Mouse (Mus musculus) ES-E14 (cell line): Measurements from ENCODE around the gene Gm21083. TPM values are rescaled to one million over a fixed set of nuclear protein-coding genes. Genes with fewer than 3 reads are reported as not detected.
"Not testable (repeated sequence)": the region's sequence is repeated elsewhere in the genome, so short reads cannot be mapped to it uniquely, and the experiment has no call there.

Source experiments
- DNase-seq: peaks from one replicate; pipeline ENCODE4 v3.0.0-alpha.2; 2013; ENCODE audit warnings: low read depth, low spot score
- H3K27ac ChIP-seq: 2 replicates; pipeline ENCODE4 v1.5.1; 2012; ENCODE audit warnings: low read depth, mild to moderate bottlenecking, low read length, moderate library complexity, mixed read lengths; ENCODE audit not compliant: poor library complexity, insufficient read depth, severe bottlenecking
- H3K36me3 ChIP-seq: 2 replicates; pipeline ENCODE4 v1.6.1; 2012; ENCODE audit warnings: mild to moderate bottlenecking, low read length, moderate library complexity, mixed read lengths; ENCODE audit not compliant: control insufficient read depth, poor library complexity, insufficient read depth, severe bottlenecking
- H3K4me1 ChIP-seq, 2 experiments: fragments of 150-350 bp in 1 of 2; sonication (generic) in 1 of 2; 2 replicates each; pipeline ENCODE4 v1.6.1; 2012; ENCODE audit warnings: low read length in 2 of 2, mild to moderate bottlenecking in 1 of 2, mixed read lengths in 1 of 2; ENCODE audit not compliant: control insufficient read depth in 2 of 2, insufficient read depth in 2 of 2, poor library complexity in 1 of 2
- H3K4me3 ChIP-seq, 2 experiments: fragments of 150-350 bp in 1 of 2; sonication (generic) in 1 of 2; 2 replicates each; pipeline ENCODE4 v1.5.1; 2012; ENCODE audit warnings: low read length in 2 of 2, low read depth in 1 of 2, mild to moderate bottlenecking in 1 of 2, mixed read lengths in 1 of 2; ENCODE audit not compliant: insufficient read depth in 1 of 2, poor library complexity in 1 of 2, severe bottlenecking in 1 of 2
- H3K9ac ChIP-seq: 2 replicates; pipeline ENCODE4 v1.6.1; 2012; ENCODE audit warnings: low read depth, mild to moderate bottlenecking, low read length, mixed read lengths; ENCODE audit not compliant: poor library complexity, insufficient read depth, severe bottlenecking
- H3K9me3 ChIP-seq: fragments of 150-350 bp; sonication (generic); 2 replicates; pipeline ENCODE4 v1.6.1; 2012; ENCODE audit warnings: low read depth, mild to moderate bottlenecking, low read length; ENCODE audit not compliant: control insufficient read depth, insufficient read depth
- in situ Hi-C, 2 experiments: fragments of 600-800 bp; cut with MboI; formaldehyde crosslinking; loops; one replicate each; pipeline ENCODE4 v1.15.1; 2025; ENCODE audit warnings: low sequenced_read_pairs in 2 of 2, inconsistent platforms in 1 of 2; ENCODE audit not compliant: unreplicated experiment in 2 of 2
- total RNA-seq: library from RNA; depleted of rRNA; stranded (reverse); fragments of 300-350 nt; gene quantifications from 2 replicates; pipeline ENCODE4 v1.2.3, GENCODE M21; 2012; rRNA removed

Gene Gm21083
- total RNA-seq, 1 experiment = 0.22 TPM

GRCm38 (mm10) chr5:15630068-15630467 is 52.9 kb downstream of the Gm21083 start:
- H3K9me3 ChIP-seq, DNase-seq, H3K4me1 ChIP-seq, H3K4me3 ChIP-seq, H3K27ac ChIP-seq, H3K9ac ChIP-seq, H3K36me3 ChIP-seq, in situ Hi-C loops: not testable (repeated sequence)

Other genes with a start within 250 kb of the Gm21083 start
- not detected in 2 replicates for gene Gm21149, start 100.8 kb upstream of the Gm21083 start, total RNA-seq
- gene Gm21190, start 48.1 kb upstream of the Gm21083 start, total RNA-seq = not detected in 2 replicates
- not detected in 2 replicates for gene Speer4d, start 41.7 kb downstream of the Gm21083 start, total RNA-seq
- not detected in 2 replicates for gene 4930572O03Rik, start 79.7 kb downstream of the Gm21083 start, total RNA-seq
- gene Speer4c, start 136.9 kb downstream of the Gm21083 start, total RNA-seq = 0.26 TPM in 1 of 2 replicates, not detected in the other